Mouse (Mus musculus): ENCODE data around the gene Has1.

Gene Has1

DNA sequence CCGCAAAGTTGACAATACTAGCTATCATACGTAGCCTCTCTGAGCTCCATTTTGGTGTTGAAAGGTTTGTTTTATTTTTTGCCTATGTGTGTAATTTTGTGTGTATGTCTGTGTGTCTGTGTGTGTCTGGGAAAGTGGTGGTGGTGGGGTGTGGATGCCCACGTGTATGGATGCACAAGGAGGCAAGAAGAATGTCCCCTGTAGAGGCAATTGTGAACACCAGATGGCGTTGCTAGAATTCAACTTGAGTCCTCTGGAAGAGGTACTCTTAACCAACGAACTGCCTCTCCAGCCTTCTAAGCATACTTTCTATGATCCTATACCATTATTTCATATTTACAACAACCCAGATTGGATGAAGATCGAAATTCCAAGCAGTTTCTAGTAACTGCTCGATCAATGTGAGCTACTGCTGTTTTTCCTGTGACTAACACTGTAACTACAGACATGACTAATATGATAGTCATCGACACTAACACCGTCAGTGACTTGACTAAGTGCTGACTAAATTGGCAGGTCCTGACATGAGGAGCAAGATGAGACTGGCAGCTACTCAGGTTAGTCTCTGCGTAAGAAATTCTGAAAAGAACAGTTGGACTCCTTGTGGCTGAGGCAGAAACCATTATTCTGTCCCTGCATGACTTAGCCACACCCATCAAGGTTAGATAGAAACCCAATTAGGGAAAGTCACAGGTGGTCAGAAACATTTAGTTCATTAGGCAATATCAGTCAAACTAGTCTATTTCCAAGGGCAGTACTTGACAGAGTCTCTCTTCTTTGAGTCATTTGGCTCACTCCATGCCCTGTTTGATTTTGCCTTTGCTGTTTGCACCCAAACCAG lies 9.6 kb downstream of the Has1 start:
- DNase-seq (ENCODE audit: extremely low read depth, insufficient read length, low spot score): peak; percentile 69

DNA sequence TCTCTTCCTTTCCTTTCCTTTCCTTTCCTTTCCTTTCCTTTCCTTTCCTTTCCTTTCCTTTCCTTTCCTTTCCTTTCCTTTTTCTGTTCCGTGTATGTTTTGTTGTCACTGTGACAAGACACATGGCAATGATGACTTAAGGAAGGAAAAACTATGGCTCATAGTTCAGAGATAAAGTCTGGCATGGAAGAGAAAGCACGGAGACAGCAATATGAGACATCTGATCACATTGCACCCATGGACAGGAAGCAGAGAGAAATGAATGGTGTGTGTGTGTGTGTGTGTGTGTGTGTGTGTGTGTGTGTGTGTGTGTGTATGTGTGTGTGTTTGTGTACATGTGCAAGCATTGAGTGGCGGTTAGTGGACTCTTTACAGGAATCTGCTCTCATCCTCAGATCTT lies 10.4 kb downstream of the Has1 start:
- DNase-seq (ENCODE audit: extremely low read depth, insufficient read length, low spot score): peak; percentile 46

DNA sequence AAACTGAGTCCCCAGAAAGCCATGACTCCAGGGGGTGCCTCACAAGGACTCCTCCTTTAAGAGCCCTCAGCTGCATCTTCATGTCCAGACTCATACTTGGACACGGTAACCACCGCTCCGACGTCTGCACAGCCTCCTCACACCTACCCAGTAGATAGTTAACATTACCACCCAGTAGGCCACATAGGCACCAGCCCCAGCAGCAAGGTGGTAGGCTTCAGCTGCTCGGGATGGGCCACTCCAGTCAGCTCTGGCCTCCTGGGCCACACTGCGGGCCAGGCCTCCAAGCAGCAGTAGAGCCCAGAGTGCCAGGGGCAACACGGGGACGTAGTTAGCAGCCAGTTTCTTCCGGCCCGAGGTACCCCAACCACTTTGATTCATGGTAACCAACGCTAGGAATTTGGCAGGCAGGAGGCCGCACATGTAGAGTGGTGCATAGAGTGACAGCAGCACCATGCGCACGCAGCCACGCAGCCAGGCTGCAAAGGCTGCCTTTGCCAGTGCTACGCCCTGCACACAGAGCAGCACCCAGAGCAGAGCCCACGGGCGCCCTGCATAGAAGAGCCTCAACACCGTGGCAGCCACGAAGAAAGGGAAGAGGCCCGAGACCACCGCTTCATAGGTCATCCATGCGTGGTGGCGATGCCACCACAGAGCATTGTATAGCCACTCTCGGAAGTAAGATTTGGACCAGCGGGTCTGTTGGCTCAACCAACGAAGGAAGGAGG lies 11.3 kb downstream of the Has1 start:
- DNase-seq (ENCODE audit: extremely low read depth, insufficient read length, low spot score): peak; percentile 51

DNA sequence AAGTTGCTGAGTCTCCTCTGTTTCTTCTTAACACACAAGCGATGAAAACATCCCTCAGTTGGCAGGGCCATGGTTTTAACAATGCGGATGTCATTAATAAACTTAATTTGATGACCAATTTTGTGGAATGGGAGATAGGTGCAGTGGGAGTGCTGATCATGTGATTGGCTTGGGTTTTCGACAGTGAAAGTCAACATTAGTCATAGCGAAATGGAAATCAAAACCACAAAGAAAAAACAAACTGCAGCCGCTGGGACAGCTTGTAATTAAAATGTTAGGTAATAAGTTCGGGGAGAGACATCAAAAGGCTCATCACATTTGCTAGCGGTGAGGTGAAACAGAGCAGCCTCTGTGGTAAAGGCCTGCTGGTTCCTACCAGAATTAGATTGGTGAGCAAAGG lies 14.2 kb downstream of the Has1 start:
- DNase-seq (ENCODE audit: extremely low read depth, insufficient read length, low spot score): peak; percentile 64

DNA sequence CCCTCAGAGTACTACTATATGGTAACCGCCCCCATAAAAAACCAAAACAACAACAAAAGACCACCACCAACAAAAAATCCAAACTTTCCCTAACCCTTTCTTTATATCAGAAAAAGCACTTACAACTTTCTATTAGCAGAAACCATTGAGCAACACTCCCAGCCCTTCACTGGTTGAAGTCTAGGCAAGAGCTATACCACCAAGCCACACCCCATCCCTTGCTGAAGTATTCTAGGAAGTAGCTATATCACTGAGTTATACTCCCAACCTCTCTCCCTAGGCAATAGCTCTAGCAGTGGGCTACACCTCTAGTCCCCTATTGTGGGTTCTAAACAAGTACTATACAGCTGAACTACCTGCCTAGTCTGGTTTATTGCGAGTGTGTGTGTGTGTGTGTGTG lies 15.7 kb downstream of the Has1 start:
- no peak for DNase-seq (ENCODE audit: extremely low read depth, insufficient read length, low spot score)

DNA sequence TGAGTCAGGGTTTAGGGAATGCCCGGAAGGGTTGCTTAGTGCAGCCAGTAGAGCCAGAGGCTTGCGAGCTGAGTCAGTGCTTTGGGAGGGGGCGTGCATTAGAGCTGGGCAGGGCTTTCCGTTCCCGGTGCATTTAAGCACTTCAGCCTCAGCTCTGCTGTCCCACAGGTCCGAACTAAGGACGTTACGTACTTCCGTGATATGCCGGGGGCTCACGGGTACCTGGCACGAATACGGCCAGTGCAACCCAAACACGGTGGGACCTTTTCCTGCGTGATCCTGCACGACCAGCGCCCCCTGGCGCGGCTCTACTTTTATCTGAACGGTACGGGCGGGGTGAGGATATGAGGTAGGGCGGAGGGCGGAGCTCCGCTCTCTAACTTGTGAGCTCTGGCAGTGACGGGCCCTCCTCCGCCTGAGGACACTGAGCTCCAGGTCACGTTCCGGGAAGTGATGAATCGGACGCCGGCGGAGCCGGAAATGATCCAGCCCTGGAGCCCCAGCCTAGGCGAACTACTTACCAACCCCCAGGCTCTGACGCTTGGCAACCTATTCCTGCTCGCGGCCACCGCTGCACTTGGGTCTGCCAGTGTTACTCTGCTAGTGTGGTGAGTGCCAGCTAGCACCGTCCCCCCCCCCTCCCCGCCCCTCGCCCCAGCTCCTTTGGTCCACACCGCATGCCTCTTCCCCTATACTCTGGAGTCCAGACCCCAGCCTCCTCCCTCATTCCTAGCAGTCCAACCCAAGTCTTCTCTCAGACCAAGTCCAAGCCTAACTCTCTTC lies 16.9 kb downstream of the Has1 start:
- peak; percentile 99 for DNase-seq (ENCODE audit: extremely low read depth, insufficient read length, low spot score)

DNA sequence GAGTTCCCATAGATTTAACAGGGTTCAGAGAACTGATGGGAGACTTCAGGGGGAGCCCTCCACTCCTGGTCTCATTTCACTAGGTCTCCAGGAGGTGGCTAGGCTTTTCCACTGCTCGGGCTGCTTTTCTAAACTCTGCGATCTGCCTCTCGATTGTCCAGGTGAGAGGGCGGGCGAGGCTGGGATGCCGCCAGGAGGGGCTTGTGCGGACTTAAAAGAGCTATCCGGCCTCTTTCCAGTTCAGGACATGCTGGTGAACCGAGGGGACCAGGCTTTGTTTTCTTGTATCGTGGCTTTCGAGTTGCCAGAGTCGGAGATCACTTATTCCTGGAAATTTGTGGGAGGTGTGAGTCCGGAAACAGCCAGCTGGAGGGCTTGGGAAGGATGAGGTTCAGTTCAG lies 17.6 kb downstream of the Has1 start:
- DNase-seq (ENCODE audit: extremely low read depth, insufficient read length, low spot score): no peak

DNA sequence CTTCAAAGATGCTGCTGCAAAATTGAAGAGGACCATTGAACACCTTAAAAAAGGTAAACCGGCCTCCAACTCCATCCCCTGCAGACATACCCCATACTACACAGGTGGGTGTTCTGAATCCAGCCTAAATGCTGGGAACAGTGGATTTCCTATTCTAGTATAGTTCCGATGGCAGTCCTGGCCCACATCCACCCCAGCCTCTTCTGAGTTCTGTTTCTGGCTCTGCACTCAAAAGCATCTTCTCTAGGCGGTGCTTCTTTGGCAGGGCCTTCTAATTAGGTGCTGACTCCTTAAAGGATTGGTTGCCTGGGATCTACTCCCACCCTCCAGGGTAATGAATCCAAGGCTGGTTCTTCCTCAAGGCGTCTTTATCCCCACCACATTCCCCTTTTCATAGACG lies 18.9 kb downstream of the Has1 start:
- no peak for DNase-seq (ENCODE audit: extremely low read depth, insufficient read length, low spot score)

DNA sequence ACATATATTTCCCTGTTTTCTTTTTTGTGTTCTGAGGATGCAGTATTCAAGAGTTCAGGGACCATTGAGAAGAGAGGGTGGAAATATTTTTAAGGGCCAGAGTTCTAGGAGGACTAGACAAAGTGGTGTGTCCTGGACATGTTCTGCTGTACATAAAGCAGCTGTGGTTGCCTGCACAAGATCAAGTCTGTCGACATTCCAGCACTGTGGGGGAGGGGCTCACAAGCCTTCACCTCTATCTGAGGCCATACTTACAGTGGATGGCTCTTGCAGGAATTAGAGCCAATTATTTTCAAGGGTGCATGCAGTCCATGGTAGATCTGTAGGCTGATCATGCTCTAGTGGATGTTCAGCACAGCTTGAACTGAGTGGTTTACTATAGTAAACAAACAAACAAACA lies 20.1 kb downstream of the Has1 start:
- no peak for DNase-seq (ENCODE audit: extremely low read depth, insufficient read length, low spot score)

DNA sequence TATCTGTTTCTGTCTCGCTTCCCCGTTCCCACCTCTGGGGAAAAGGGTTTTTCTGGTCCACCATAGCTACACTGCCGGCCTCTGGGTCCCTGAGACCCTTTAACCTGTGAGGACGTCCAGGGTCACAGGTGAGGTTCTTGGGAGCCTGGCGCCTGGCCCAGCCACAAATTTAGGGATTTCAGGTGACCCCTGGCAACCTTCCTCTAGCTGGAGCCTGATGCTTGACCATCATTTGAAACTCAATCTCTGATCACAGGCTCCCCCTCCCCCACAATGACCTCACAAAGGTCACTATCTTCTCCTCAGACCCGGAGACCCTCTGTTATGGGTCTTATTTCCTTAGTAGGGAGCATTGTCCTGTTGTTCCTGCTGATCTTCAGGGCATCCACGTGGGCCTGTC lies 24.3 kb downstream of the Has1 start:
- DNase-seq (ENCODE audit: extremely low read depth, insufficient read length, low spot score): no peak

DNA sequence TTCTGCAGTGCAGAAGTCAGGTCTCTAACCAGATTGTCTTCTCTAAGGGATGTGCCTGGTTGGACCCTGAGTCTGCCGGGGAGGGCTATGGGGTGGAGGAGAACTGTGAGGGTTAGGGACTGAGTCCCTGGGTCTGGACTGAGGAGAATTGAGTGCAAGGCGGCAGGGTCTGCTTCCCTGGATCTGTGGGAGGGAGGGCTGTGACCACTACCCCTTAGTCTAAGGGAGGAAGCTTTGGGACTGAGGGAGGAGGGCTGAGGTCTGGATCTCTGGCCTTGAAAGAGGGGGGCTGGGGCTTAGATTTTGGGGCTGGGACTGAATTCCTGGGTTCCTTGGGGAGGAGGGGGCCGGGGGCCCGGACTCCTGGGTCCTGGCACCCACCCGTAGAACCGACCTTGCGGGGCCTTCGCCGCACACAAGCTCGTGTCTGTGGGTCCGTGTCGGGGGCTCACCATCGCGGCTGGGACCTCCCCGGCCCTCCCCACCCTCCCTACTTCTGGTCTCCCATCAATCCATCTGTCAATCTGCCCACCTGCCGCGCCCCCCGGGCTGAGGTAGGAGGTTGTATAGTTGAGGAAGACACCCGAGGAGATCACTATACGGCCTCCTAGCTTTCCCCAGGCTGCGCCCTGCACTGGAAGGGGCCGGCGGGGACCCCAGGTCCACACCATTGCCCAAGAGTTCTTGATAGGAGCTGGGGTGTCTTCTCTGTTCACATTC lies 25.0 kb downstream of the Has1 start:
- no peak for DNase-seq (ENCODE audit: extremely low read depth, insufficient read length, low spot score)

DNA sequence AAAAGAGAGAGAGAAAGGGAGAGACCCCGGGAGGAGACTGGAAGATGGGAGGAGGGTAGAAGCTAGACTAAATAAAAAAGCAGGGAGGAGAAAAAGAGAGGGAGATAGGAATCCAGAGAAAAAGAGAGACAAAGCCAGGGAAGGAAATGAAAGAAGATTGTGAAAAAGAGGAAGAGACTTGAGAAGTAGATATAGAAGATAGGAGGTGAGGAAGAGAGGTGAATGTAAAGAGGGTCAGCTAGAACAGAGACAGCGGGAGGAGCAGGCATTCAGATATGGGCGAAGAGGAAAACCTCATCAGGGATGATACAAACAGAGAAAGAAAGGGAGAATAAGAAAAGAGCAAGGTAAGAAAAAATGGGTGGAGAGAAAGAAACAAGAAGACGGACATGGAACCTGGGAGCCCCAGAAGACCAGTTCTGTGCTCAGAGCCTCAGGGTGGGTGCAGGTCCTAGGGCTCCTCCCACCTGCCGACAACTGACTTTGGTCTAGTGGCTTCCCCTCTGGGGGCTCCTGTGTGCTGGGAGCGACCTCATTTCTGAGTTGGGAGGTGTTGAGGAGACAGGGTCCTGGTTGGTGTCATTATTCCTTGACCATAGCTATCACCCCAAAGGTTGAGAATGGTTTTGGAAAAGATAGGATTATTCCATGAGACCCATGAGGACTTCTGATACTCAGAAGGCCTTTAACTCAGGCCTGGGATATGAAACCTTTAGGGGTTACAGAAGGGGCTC lies 25.8 kb downstream of the Has1 start:
- DNase-seq (ENCODE audit: extremely low read depth, insufficient read length, low spot score): no peak

DNA sequence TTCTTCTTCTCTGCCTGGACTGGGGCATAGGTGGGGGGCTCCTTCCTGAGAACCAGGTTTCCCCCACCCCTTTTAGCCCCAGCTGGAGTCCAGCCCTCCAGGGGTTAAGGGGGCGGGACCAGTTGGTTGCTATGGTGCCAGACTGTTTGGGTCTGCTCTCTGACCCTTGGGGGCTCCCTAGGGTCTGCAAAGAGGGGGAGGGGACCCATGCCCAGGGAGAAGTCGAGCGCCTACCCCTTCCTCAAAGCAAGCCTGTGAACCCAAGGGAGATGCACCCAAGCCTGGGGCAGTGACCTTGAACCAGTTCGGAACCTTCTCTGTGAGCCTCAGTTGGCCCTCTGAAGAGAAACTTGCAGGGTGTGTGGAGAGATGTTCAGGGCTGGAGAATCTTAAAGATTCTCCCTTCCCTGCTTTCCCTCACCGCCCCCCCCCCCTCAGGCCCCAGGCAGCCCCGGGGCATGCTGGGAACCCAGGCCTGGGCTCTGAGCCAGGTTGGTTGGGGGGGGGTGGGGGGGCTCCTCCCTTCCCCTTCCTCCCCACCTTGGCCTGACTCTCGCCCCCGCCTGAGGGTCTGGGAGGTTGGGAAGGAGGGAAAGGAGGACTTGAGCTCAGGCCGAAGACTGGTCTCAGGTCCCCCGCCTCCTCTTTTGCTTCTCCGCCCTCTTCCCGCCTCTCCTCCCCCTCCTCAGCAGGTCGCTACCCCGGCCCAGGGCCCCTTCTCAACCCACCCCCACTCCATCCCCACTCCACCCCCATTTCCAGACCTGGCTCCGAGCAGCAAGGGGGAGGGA lies 26.6 kb downstream of the Has1 start:
- peak; percentile 79 for DNase-seq (ENCODE audit: extremely low read depth, insufficient read length, low spot score)

DNA sequence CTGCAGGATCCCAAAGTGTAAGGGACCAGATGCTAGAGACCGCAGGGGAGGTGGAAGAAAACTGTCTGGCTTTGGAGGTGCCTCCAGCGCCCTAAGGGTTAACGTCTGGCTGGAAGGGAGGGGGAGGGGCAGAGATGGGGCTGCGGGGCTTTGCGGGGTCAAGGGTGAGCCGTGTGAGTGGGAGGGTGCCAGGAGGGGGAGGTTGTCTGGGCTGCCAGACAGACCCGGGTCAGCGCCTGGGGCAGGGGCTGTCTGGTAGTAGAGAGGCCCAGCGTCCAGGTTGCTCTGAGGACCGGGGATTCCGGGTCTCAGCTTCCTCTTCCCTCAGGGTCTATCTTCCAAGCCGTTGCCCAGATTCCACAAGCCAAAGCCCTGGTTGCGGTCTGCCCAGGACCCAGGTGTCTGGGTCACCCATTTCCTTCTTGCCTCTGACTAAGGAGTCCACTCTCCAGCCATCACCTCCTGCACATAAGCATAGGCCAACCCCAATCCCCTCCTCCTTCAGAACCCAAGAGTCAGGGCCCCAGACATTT lies 27.3 kb downstream of the Has1 start:
- DNase-seq (ENCODE audit: extremely low read depth, insufficient read length, low spot score): peak; percentile 81

DNA sequence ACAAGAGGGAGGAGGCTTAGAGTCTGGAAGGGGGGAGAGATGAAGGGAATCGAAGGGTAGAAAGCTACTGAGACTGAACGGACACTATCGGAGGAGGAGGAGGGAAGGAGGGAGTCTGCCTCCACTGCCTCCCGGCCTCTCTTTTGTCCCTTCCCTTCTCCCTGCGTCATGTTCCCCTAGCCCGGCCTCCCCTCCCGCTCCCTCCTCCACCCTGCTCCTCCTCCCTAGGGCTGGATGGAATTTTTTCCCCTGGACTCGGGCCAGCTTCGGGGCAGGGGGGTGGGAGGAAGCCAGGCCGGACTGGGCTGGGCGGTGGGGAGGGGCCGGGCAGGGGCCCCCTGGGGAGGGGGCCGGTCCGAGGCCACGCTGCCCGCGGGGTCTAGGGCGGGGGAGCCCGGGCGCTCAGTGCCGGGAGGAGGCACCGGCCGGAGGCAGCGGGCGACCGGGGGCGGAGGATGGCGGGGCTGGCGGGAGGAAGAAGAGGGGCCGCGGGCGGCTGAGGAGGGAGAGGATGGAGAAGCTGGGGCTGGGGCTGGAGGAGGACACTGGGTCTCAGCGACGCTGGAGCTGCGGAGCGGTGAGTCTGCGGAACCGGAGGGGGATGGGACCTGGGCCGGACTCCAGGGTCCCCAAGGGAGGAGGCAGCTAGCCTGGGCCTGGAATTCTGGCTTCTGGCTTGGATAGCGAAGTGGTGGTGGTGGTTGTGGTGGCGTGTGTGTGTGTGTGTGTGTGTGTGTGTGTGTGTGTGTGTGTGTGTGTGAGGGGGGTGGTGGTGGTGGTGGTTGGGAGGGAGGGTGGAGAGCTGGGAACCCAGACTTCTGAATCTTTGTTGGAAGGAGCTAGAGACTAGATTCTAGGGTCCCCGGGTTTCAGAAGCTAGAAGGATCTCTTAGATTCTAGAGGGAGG lies 28.0 kb downstream of the Has1 start, which contains the start of gene Spaca6:
Spaca6 (plus strand) TSS at position 408 of the 907 bp plus-strand sequence.
- DNase-seq (ENCODE audit: extremely low read depth, insufficient read length, low spot score): peak; percentile 89

DNA sequence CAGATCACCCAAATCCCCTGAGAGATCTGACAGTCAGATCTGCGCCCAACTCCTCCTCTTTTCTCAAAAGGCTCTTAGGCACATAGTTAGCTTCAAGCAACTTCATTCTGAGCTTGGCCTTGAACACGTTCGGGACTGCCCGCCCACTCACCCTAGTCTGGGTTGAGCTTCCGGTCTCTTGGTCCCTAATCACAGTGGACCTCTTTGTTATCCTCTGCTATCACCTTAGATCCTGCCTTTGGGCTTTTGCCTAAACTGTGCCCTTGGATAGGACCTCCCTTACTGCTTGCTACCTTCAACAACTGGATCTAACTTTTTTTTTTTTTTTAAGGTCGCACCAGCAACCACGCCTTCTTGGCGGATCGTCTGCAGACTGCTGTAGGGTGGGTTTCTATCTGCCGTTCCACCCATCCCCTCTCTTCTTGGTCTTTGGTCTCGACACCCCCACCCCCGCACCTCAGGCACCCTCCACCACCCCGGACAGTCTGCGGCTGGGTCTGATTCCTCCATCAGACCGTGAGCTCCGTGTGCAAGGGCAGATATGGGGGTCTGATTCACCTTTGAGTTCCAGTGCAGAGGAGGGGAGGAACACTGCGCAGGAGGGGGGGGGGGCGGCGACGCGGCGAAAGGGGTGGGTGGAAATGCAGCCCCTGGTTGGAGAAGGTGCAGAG lies 28.9 kb downstream of the Has1 start:
- peak; percentile 76 for DNase-seq (ENCODE audit: extremely low read depth, insufficient read length, low spot score)

DNA sequence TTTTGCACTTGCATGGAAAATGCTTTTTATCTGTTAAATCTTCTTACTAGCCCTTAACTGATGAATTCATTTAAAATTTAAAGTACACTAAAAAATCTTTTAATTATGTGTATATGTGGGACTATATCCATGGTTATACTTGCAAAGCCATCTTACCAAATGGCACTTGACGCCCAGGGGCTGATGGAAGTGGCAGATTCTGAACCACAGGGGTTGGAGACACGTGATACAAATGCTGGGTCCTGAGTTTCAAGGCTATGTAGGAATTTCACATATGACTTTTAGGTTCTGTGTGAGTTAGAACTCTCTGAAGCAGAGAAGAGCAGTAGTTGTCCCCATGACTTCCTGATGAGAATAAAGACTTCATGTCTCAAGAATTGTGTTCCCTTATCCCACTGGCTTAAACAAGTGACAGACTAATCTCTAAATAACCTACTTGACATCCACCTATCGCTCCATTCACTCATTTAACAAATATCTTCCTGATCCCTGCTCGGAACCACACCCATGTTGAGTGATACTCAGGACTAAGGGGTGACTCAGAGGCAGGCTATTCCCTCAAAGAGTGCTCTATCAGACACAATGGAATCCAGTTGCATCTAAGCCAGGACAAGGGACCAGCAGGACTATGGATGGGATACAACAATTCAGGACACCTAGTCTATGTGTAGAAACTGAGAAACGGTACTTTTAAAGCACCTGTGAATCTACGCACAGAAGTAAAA lies 31.2 kb downstream of the Has1 start:
- peak; percentile 65 for DNase-seq (ENCODE audit: extremely low read depth, insufficient read length, low spot score)

Measured in 3134 (cell line).